Mouse (Mus musculus): Measurements from ENCODE around the gene Sytl1. TPM values are rescaled to one million over a fixed set of nuclear protein-coding genes. Genes with fewer than 3 reads are reported as not detected.

The Sytl1 gene
- polyA plus RNA-seq, 1 experiment from 2014 or later: 0.84 TPM

GRCm38 (mm10) chr4:133250609-133251008 is 12.3 kb downstream of the Sytl1 start:
- Histone ChIP-seq H3K27ac (ENCODE audit: low read depth) (no peak overlapping the region), H3K9ac (peak overlapping the region; percentile 33; the same call in 1 of the 2 replicates), H3K4me3 (ENCODE audit: low read depth, low read length) (peak overlapping the region; percentile 37), H3K9me3 (ENCODE audit: low read depth, low read length) (no peaks in the 10 kb centered on the region), H3K4me2 (peak overlapping the region; percentile 67), H3K27me3 (ENCODE audit: insufficient read depth, low read length) (peaks cover 46% of the 10 kb centered on the region), H3K4me1 (ENCODE audit: insufficient read depth) (no peaks in the 10 kb centered on the region), H3K36me3 (ENCODE audit: insufficient read depth) (no peaks in the 10 kb centered on the region)
- DNase-seq: peak; percentile 82
- peak; percentile 89 for TF ChIP-seq CTCF (IDR thresholded peaks at IDR 0.05; ENCODE audit: low read depth)
- 3% methylated on average over 22 of the region's 22 CpGs for WGBS
- ATAC-seq (ENCODE audit: insufficient read depth): no peak

GRCm38 (mm10) chr4:133247806-133248449 is 15.0 kb downstream of the Sytl1 start:
- Histone ChIP-seq H3K27me3 (ENCODE audit: insufficient read depth, low read length) (peaks cover 50% of the 10 kb centered on the region), H3K4me1 (ENCODE audit: insufficient read depth) (no peaks in the 10 kb centered on the region), H3K9ac (no peak overlapping the region), H3K36me3 (ENCODE audit: insufficient read depth) (no peaks in the 10 kb centered on the region), H3K9me3 (ENCODE audit: low read depth, low read length) (no peaks in the 10 kb centered on the region), H3K4me3 (ENCODE audit: low read depth, low read length) (no peak overlapping the region), H3K4me2 (no peak overlapping the region), H3K27ac (ENCODE audit: low read depth) (no peak overlapping the region)
- WGBS: 59% methylated on average over 13 of the region's 13 CpGs
- DNase-seq (no peak), ATAC-seq (ENCODE audit: insufficient read depth) (no peak)
- no peak for TF ChIP-seq CTCF (IDR thresholded peaks at IDR 0.05; ENCODE audit: low read depth)

- no peak overlapping the region for H3K4me3 ChIP-seq (ENCODE audit: low read depth, low read length)
- TF ChIP-seq CTCF (IDR thresholded peaks at IDR 0.05; ENCODE audit: low read depth): no peak
- H3K4me1 ChIP-seq (ENCODE audit: insufficient read depth): no peaks in the 10 kb centered on the region
- no peak overlapping the region for H3K27ac ChIP-seq (ENCODE audit: low read depth)
- 18% methylated on average over 15 of the region's 15 CpGs for WGBS
- DNase-seq: peak; percentile 54
- no peak for ATAC-seq (ENCODE audit: insufficient read depth)
- no peaks in the 10 kb centered on the region for H3K36me3 ChIP-seq (ENCODE audit: insufficient read depth)
- H3K9ac ChIP-seq: no peak overlapping the region
- H3K27me3 ChIP-seq (ENCODE audit: insufficient read depth, low read length): peaks cover 50% of the 10 kb centered on the region
- no peak overlapping the region for H3K4me2 ChIP-seq
- no peaks in the 10 kb centered on the region for H3K9me3 ChIP-seq (ENCODE audit: low read depth, low read length)
These were observed 15.8 kb downstream of the Sytl1 start for GRCm38 (mm10) chr4:133247072-133247471.

GRCm38 (mm10) chr4:133244289-133244688 is 18.6 kb downstream of the Sytl1 start:
- Histone ChIP-seq H3K9ac (no peak overlapping the region), H3K27me3 (ENCODE audit: insufficient read depth, low read length) (peaks cover 26% of the 10 kb centered on the region), H3K9me3 (ENCODE audit: low read depth, low read length) (no peaks in the 10 kb centered on the region; the same call in 1 of the 2 replicates), H3K4me3 (ENCODE audit: low read depth, low read length) (no peak overlapping the region), H3K4me1 (ENCODE audit: insufficient read depth) (peaks cover 4% of the 10 kb centered on the region; the same call in 1 of the 2 replicates), H3K36me3 (ENCODE audit: insufficient read depth) (no peaks in the 10 kb centered on the region), H3K27ac (ENCODE audit: low read depth) (no peak overlapping the region), H3K4me2 (no peak overlapping the region)
- DNase-seq: no peak
- ATAC-seq (ENCODE audit: insufficient read depth): no peak
- 89% methylated on average over 1 of the region's 1 CpGs for WGBS
- TF ChIP-seq CTCF (IDR thresholded peaks at IDR 0.05; ENCODE audit: low read depth): no peak

- Histone ChIP-seq H3K27ac (ENCODE audit: low read depth) (no peak overlapping the region), H3K36me3 (ENCODE audit: insufficient read depth) (no peaks in the 10 kb centered on the region), H3K27me3 (ENCODE audit: insufficient read depth, low read length) (peaks cover 26% of the 10 kb centered on the region), H3K4me3 (ENCODE audit: low read depth, low read length) (no peak overlapping the region), H3K4me2 (no peak overlapping the region), H3K4me1 (ENCODE audit: insufficient read depth) (peaks cover 4% of the 10 kb centered on the region; the same call in 1 of the 2 replicates), H3K9ac (no peak overlapping the region), H3K9me3 (ENCODE audit: low read depth, low read length) (no peaks in the 10 kb centered on the region; the same call in 1 of the 2 replicates)
- TF ChIP-seq CTCF (IDR thresholded peaks at IDR 0.05; ENCODE audit: low read depth): no peak
- 22% methylated on average over 13 of the region's 13 CpGs for WGBS
- no peak for ATAC-seq (ENCODE audit: insufficient read depth)
- DNase-seq: peak; percentile 47
These were observed 19.4 kb downstream of the Sytl1 start for GRCm38 (mm10) chr4:133243538-133243937.

- peaks cover 26% of the 10 kb centered on the region for H3K27me3 ChIP-seq (ENCODE audit: insufficient read depth, low read length)
- DNase-seq (no peak), ATAC-seq (ENCODE audit: insufficient read depth) (no peak)
- H3K36me3 ChIP-seq (ENCODE audit: insufficient read depth): no peaks in the 10 kb centered on the region
- TF ChIP-seq CTCF (IDR thresholded peaks at IDR 0.05; ENCODE audit: low read depth): no peak
- H3K4me1 ChIP-seq (ENCODE audit: insufficient read depth): peaks cover 4% of the 10 kb centered on the region; the same call in 1 of the 2 replicates
- no peaks in the 10 kb centered on the region; the same call in 1 of the 2 replicates for H3K9me3 ChIP-seq (ENCODE audit: low read depth, low read length)
- WGBS: 63% methylated on average over 9 of the region's 9 CpGs
- no peak overlapping the region for H3K9ac ChIP-seq
- H3K4me3 ChIP-seq (ENCODE audit: low read depth, low read length): no peak overlapping the region
- no peak overlapping the region for H3K27ac ChIP-seq (ENCODE audit: low read depth)
- no peak overlapping the region for H3K4me2 ChIP-seq
These were observed 20.2 kb downstream of the Sytl1 start for GRCm38 (mm10) chr4:133242710-133243109.

GRCm38 (mm10) chr4:133241910-133242309 is 21.0 kb downstream of the Sytl1 start:
- peak overlapping the region; percentile 59 for H3K4me3 ChIP-seq (ENCODE audit: low read depth, low read length)
- H3K27ac ChIP-seq (ENCODE audit: low read depth): no peak overlapping the region
- no peaks in the 10 kb centered on the region; the same call in 1 of the 2 replicates for H3K9me3 ChIP-seq (ENCODE audit: low read depth, low read length)
- no peaks in the 10 kb centered on the region for H3K36me3 ChIP-seq (ENCODE audit: insufficient read depth)
- peaks cover 22% of the 10 kb centered on the region for H3K27me3 ChIP-seq (ENCODE audit: insufficient read depth, low read length)
- whole genome bisulfite sequencing: 26% methylated on average over 11 of the region's 11 CpGs
- ATAC-seq (ENCODE audit: insufficient read depth) (no peak; the same call in 1 of the 2 replicates), DNase-seq (no peak)
- TF ChIP-seq CTCF (IDR thresholded peaks at IDR 0.05; ENCODE audit: low read depth): no peak
- peaks cover 4% of the 10 kb centered on the region; the same call in 1 of the 2 replicates for H3K4me1 ChIP-seq (ENCODE audit: insufficient read depth)
- H3K9ac ChIP-seq: peak overlapping the region; percentile 22; the same call in 1 of the 2 replicates
- peak overlapping the region; percentile 97 for H3K4me2 ChIP-seq

Measured in lung, embryonic 14.5 days (tissue).